Comparison of ENCODE assay signal across 21 mouse cellular contexts in genomic region chr15:10947852-10948251, GRCm38 (mm10). TPM values are rescaled to one million over a fixed set of nuclear protein-coding genes. Genes with fewer than 3 reads are reported as not detected.
DNase-seq lines count a peak whose midpoint lies in the region; ATAC-seq and TF ChIP-seq lines count a peak whose summit lies in the region.
"Had no signal": no experiment of that assay in that cellular context is flagged by ENCODE, and none has a peak within 500 bp of the region (broad histone marks: within the 10 kb centered on the region; RNA-seq: fewer than 3 reads in every experiment).

No protein-coding gene starts in this region.

- ATAC-seq in limb, embryonic 13.5 days (ENCODE audit: low FRiP score, low read depth): peak; percentile 43
- peak; percentile 82 for ATAC-seq in liver, embryonic 16.5 days (ENCODE audit: low read depth)
- ATAC-seq in liver, postnatal 0 days: peak; percentile 29; the same call in 1 of the 2 replicates
- no peak for ATAC-seq in forebrain, embryonic 12.5 days (ENCODE audit: low FRiP score)
- ATAC-seq: CD4-positive, CD25-positive, alpha-beta regulatory T cell, adult 4 months; forebrain, embryonic 15.5 days had no signal

- no peaks in the 10 kb centered on the region for H3K27me3 ChIP-seq in limb, embryonic 13.5 days
- H3K27me3 ChIP-seq in limb, embryonic 10.5 days (ENCODE audit: low read depth, poor library complexity, severe bottlenecking): no peaks in the 10 kb centered on the region
- H3K27me3 ChIP-seq in liver, embryonic 16.5 days (ENCODE audit: control insufficient read depth, insufficient read depth, low read depth, low read length): no peaks in the 10 kb centered on the region
- H3K27me3 ChIP-seq in liver, postnatal 0 days (ENCODE audit: insufficient read depth, low read length): no peaks in the 10 kb centered on the region
- H3K27me3 ChIP-seq in forebrain, embryonic 12.5 days: no peaks in the 10 kb centered on the region
- H3K27me3 ChIP-seq: forebrain, embryonic 15.5 days; hindbrain, embryonic 12.5 days; hindbrain, embryonic 15.5 days had no signal

- no peaks in the 10 kb centered on the region for H3K9me3 ChIP-seq in limb, embryonic 13.5 days
- H3K9me3 ChIP-seq in limb, embryonic 10.5 days (replicated peaks): no peaks in the 10 kb centered on the region
- no peaks in the 10 kb centered on the region for H3K9me3 ChIP-seq in liver, embryonic 16.5 days (replicated peaks; ENCODE audit: control insufficient read depth, low read length)
- no peaks in the 10 kb centered on the region for H3K9me3 ChIP-seq in liver, postnatal 0 days (ENCODE audit: low read length)
- no peaks in the 10 kb centered on the region for H3K9me3 ChIP-seq in forebrain, embryonic 12.5 days
- H3K9me3 ChIP-seq: embryonic facial prominence, embryonic 13.5 days; forebrain, embryonic 15.5 days; hindbrain, embryonic 12.5 days; hindbrain, embryonic 15.5 days had no signal

- H3K4me2 ChIP-seq in limb, embryonic 13.5 days (replicated peaks): no peak overlapping the region
- no peak overlapping the region for H3K4me2 ChIP-seq in liver, embryonic 16.5 days (ENCODE audit: low read depth, low read length)
- H3K4me2 ChIP-seq in liver, postnatal 0 days (ENCODE audit: low read depth, low read length): no peak overlapping the region
- no peak overlapping the region for H3K4me2 ChIP-seq in forebrain, embryonic 12.5 days
- H3K4me2 ChIP-seq: embryonic facial prominence, embryonic 13.5 days; forebrain, embryonic 15.5 days; heart, embryonic 11.5 days; hindbrain, embryonic 12.5 days; hindbrain, embryonic 15.5 days had no signal

- H3K9ac ChIP-seq in limb, embryonic 13.5 days: no peak overlapping the region
- H3K9ac ChIP-seq in liver, embryonic 16.5 days (ENCODE audit: low read depth, low read length): no peak overlapping the region
- no peak overlapping the region for H3K9ac ChIP-seq in liver, postnatal 0 days (replicated peaks)
- no peak overlapping the region for H3K9ac ChIP-seq in forebrain, embryonic 12.5 days
- H3K9ac ChIP-seq: embryonic facial prominence, embryonic 13.5 days; forebrain, embryonic 15.5 days; hindbrain, embryonic 12.5 days; hindbrain, embryonic 15.5 days had no signal

- no peak for TF ChIP-seq CTCF in liver, postnatal 0 days (IDR thresholded peaks at IDR 0.05; ENCODE audit: low read depth)

- WGBS in limb, embryonic 13.5 days: 70% methylated on average over 1 of the region's 1 CpGs
- 82% methylated on average over 1 of the region's 1 CpGs for WGBS in limb, embryonic 10.5 days
- 52% methylated on average over 1 of the region's 1 CpGs for WGBS in liver, embryonic 16.5 days (ENCODE audit: insufficient replicate concordance)
- 59% methylated on average over 1 of the region's 1 CpGs for WGBS in liver, postnatal 0 days (ENCODE audit: insufficient replicate concordance)
- 84% methylated on average over 1 of the region's 1 CpGs for WGBS in forebrain, embryonic 12.5 days

- peaks cover 9% of the 10 kb centered on the region for H3K4me1 ChIP-seq in limb, embryonic 13.5 days
- H3K4me1 ChIP-seq in limb, embryonic 10.5 days: peaks cover 7% of the 10 kb centered on the region; the same call in 1 of the 2 replicates
- H3K4me1 ChIP-seq in liver, embryonic 16.5 days (ENCODE audit: control insufficient read depth, low read depth, low read length): no peaks in the 10 kb centered on the region
- 0 out of 2 replicates have a peak, but pooled peaks cover 5% of the 10 kb centered on the region for H3K4me1 ChIP-seq in liver, postnatal 0 days (ENCODE audit: insufficient read depth)
- peaks cover 7% of the 10 kb centered on the region; the same call in 1 of the 2 replicates for H3K4me1 ChIP-seq in forebrain, embryonic 12.5 days
- H3K4me1 ChIP-seq: forebrain, embryonic 15.5 days had no signal

- no peak overlapping the region for H3K4me3 ChIP-seq in limb, embryonic 13.5 days
- no peak overlapping the region for H3K4me3 ChIP-seq in limb, embryonic 10.5 days
- no peak overlapping the region for H3K4me3 ChIP-seq in liver, embryonic 16.5 days (ENCODE audit: low read depth, low read length)
- H3K4me3 ChIP-seq in liver, postnatal 0 days (ENCODE audit: low read depth, low read length): no peak overlapping the region
- H3K4me3 ChIP-seq in forebrain, embryonic 12.5 days (replicated peaks): no peak overlapping the region
- H3K4me3 ChIP-seq: embryonic facial prominence, embryonic 13.5 days; forebrain, embryonic 15.5 days; hindbrain, embryonic 12.5 days; hindbrain, embryonic 15.5 days had no signal

- no peak for TF ChIP-seq EP300 in liver, postnatal 0 days (IDR thresholded peaks at IDR 0.05; ENCODE audit: low read depth)

- no peaks in the 10 kb centered on the region for H3K36me3 ChIP-seq in limb, embryonic 13.5 days
- no peaks in the 10 kb centered on the region for H3K36me3 ChIP-seq in limb, embryonic 10.5 days
- H3K36me3 ChIP-seq in liver, embryonic 16.5 days (ENCODE audit: control insufficient read depth, insufficient read depth): no peaks in the 10 kb centered on the region
- no peaks in the 10 kb centered on the region for H3K36me3 ChIP-seq in liver, postnatal 0 days (replicated peaks; ENCODE audit: insufficient read depth, low read length)
- no peaks in the 10 kb centered on the region for H3K36me3 ChIP-seq in forebrain, embryonic 12.5 days (replicated peaks)
- H3K36me3 ChIP-seq: embryonic facial prominence, embryonic 13.5 days; forebrain, embryonic 15.5 days; hindbrain, embryonic 12.5 days; hindbrain, embryonic 15.5 days had no signal

- DNase-seq in limb, embryonic 10.5 days (ENCODE audit: low spot score): no peak
- no peak for DNase-seq in liver
- DNase-seq in liver, postnatal 0 days: no peak
- DNase-seq: adrenal gland, adult 2 months; adrenal gland, postnatal 14 days; cerebellum, adult 11 months; cerebellum, adult 2 months; cerebellum, adult 9-11 months; cerebellum, postnatal 25 days; gastrocnemius, postnatal 25 days had no signal

- no peak overlapping the region for H3K27ac ChIP-seq in limb, embryonic 13.5 days
- no peak overlapping the region for H3K27ac ChIP-seq in limb, embryonic 10.5 days
- no peak overlapping the region for H3K27ac ChIP-seq in liver, embryonic 16.5 days (ENCODE audit: low read length)
- no peak overlapping the region for H3K27ac ChIP-seq in liver, postnatal 0 days (ENCODE audit: low read depth)
- H3K27ac ChIP-seq in forebrain, embryonic 12.5 days: no peak overlapping the region
- H3K27ac ChIP-seq: embryonic facial prominence, embryonic 13.5 days; forebrain, embryonic 15.5 days; hindbrain, embryonic 12.5 days; hindbrain, embryonic 15.5 days had no signal

RNA-seq across cellular contexts. Expression of gene C1qtnf3, which starts 4.3 kb away (rescaled TPM):
- polyA plus RNA-seq in limb, embryonic 13.5 days (2015; fragmentation: Nextera tagmentation; extraction: Ambion mirVana): 37.8 and 44.4 TPM in 2 replicates
- 1.7 and 3.3 TPM in 2 replicates for polyA plus RNA-seq in limb, embryonic 10.5 days (2016; fragmentation: Nextera tagmentation; extraction: Ambion mirVana)
- 0.46 and 0.60 TPM in 2 replicates for polyA plus RNA-seq in liver, embryonic 16.5 days (2015; fragmentation: Nextera tagmentation; extraction: Ambion mirVana)
- polyA plus RNA-seq in liver, postnatal 0 days (2015; fragmentation: Nextera tagmentation; extraction: Ambion mirVana): 0.14 and 0.30 TPM in 2 replicates
- 0.59 and 1.6 TPM in 2 replicates for polyA plus RNA-seq in forebrain, embryonic 12.5 days (2016; fragmentation: Nextera tagmentation; extraction: Ambion mirVana)
- polyA plus RNA-seq: CD4-positive, CD25-positive, alpha-beta regulatory T cell, adult 4 months had no signal

RNA-seq across cellular contexts. Expression of gene Amacr, which starts 33.7 kb away (rescaled TPM):
- 21.2 and 21.3 TPM in 2 replicates for polyA plus RNA-seq in limb, embryonic 13.5 days (2015; fragmentation: Nextera tagmentation; extraction: Ambion mirVana)
- polyA plus RNA-seq in limb, embryonic 10.5 days (2016; fragmentation: Nextera tagmentation; extraction: Ambion mirVana): 13.3 and 15.9 TPM in 2 replicates
- 24.0 and 26.6 TPM in 2 replicates for polyA plus RNA-seq in liver, embryonic 16.5 days (2015; fragmentation: Nextera tagmentation; extraction: Ambion mirVana)
- 114 and 124 TPM in 2 replicates for polyA plus RNA-seq in liver, postnatal 0 days (2015; fragmentation: Nextera tagmentation; extraction: Ambion mirVana)
- 5.5 and 10.0 TPM in 2 replicates for polyA plus RNA-seq in forebrain, embryonic 12.5 days (2016; fragmentation: Nextera tagmentation; extraction: Ambion mirVana)

RNA-seq across cellular contexts. Expression of gene Slc45a2, which starts 52.7 kb away (rescaled TPM):
- 0.23 and 0.38 TPM in 2 replicates for polyA plus RNA-seq in limb, embryonic 13.5 days (2015; fragmentation: Nextera tagmentation; extraction: Ambion mirVana)
- 0.05 TPM in 1 of 2 replicates, not detected in the other for polyA plus RNA-seq in limb, embryonic 10.5 days (2016; fragmentation: Nextera tagmentation; extraction: Ambion mirVana)
- polyA plus RNA-seq in liver, embryonic 16.5 days (2015; fragmentation: Nextera tagmentation; extraction: Ambion mirVana): 0.05 TPM in 1 of 2 replicates, not detected in the other
- polyA plus RNA-seq in liver, postnatal 0 days (2015; fragmentation: Nextera tagmentation; extraction: Ambion mirVana): 0.04 and 0.05 TPM in 2 replicates
- polyA plus RNA-seq in forebrain, embryonic 12.5 days (2016; fragmentation: Nextera tagmentation; extraction: Ambion mirVana): 0.13 and 0.17 TPM in 2 replicates
- polyA plus RNA-seq: C2C12; CD4-positive, CD25-positive, alpha-beta regulatory T cell, adult 4 months; forebrain, embryonic 15.5 days; heart, embryonic 14.5 days had no signal
